Mouse (Mus musculus) embryonic fibroblast, embryonic 13.5 days (primary cell): Measurements from ENCODE around the gene Rae1. TPM values are rescaled to one million over a fixed set of nuclear protein-coding genes. Genes with fewer than 3 reads are reported as not detected.

Experiments
- H3K27ac ChIP-seq: 2 replicates; pipeline ENCODE4 v1.5.1; 2012; ENCODE audit warnings: low read length, control low read depth, inconsistent platforms; ENCODE audit not compliant: insufficient read depth
- H3K4me1 ChIP-seq: 2 replicates; pipeline ENCODE4 v1.6.1; 2011; ENCODE audit warnings: low read length; ENCODE audit not compliant: control insufficient read depth, insufficient read depth
- H3K4me3 ChIP-seq: 2 replicates; pipeline ENCODE4 v1.5.1; 2011; ENCODE audit warnings: mild to moderate bottlenecking, control low read depth, low read length; ENCODE audit not compliant: insufficient read depth
- CTCF ChIP-seq: IDR thresholded peaks from 2 replicates; pipeline ENCODE4 v1.5.1; 2011; ENCODE audit warnings: mild to moderate bottlenecking, control low read depth, low read length, moderate library complexity, borderline replicate concordance; ENCODE audit not compliant: insufficient read depth
- POLR2A ChIP-seq: IDR thresholded peaks from 2 replicates; pipeline ENCODE4 v1.6.1; 2011; ENCODE audit warnings: low read depth, mild to moderate bottlenecking, control low read depth, low read length, moderate library complexity
- polyA plus RNA-seq: library from polyadenylated mRNA; stranded (reverse); fragments of >200 nt; gene quantifications from 2 replicates; pipeline ENCODE4 v1.2.4, GENCODE M21; 2011; ENCODE audit warnings: low read depth; ENCODE audit not compliant: missing spikeins, insufficient read length

Rae1 gene
- 54.8 and 57.4 TPM in 2 replicates for polyA plus RNA-seq

DNA sequence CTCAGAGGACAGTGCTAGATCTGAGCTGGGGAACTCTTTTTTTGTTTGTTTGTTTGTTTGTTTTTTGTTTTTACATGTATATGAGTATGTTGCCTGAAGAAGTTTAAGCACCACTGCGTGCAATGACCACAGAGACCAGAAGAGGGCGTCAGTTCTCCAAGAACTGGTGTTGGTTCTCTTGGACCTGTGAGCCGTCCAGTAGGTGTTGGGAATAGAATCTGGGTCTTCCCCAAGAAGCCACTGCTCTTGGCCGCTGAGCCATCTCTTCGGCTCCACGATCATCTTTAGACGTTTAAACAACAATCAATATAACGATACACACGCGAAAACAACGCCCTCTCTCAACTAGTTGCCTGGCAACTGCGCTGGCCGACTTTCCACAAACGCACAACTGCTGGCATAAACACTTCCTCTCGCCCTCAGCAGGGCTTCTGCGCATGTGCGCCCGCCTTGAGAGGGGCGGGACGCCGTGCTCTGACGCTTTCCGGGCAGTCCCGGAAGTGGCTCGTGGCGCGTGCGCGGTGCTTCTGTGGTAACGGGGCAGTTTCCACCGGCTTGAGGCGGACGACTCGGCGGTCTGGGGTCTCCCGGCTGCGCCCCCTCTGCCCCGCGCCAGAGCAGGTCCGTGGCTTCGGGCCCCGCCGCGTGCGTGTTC, at the start of gene Rae1:
Rae1 (plus strand) TSS at position 488 of the 655 bp plus-strand sequence.
- Histone ChIP-seq H3K4me1 (peaks cover 2% of the 10 kb centered on the region; the same call in 1 of the 2 replicates), H3K4me3 (peak within 1 kb of the TSS; percentile 98), H3K27ac (no peak within 1 kb of the TSS)
- TF ChIP-seq CTCF, result no peak
- TF ChIP-seq POLR2A, result peak; percentile 75

DNA sequence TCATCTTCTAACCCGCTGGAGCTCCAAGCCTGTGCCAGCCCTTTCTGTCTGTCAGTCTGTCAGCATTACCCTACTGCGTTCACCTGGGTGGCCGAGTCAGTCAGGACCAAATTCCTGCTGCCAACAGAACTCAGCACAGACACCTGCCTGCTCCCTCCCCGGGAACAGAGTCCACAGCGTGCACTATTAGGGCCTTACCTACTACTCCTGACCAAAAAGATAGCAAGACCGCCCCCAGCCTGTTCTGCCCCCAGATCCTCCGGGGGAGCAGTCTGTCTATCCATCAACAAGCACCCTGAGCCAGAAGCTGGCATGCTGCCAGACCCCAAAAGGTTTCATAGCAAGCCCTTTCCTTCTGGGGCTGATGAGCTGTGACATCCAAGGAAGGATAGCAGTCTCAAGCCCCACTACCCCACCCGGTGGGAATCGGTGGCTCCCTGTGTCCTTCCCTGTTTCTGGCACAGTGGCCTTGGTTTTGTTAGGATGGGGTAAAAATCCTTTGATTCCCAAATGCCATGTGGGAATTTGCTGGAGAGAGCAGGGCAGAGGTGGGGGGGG, 49.7 kb upstream of the Rae1 start:
- no peak overlapping the region for H3K4me3 ChIP-seq
- H3K4me1 ChIP-seq, result no peaks in the 10 kb centered on the region
- H3K27ac ChIP-seq, result no peak overlapping the region
- TF ChIP-seq CTCF (no peak), POLR2A (no peak)

DNA sequence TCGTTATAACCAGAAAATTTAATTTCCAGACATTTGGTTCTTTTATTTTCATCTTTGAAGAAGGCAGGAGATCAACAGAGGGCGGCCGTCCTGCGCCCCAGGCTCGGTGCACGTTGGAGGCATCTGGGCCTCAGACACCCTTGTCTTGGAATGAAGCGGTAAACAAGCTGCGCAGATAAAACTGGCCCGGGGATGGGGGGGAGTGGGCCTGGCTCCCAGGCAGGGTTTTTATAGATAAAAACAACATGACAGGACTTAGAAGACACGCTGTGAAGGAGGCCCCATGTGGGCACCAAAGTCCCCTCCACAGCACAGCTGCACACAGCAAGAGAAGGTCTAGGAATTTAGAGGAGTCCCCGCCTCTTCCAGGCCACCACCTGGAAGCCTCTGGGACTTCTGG, 49.2 kb upstream of the Rae1 start:
- Histone ChIP-seq H3K4me1 (no peaks in the 10 kb centered on the region), H3K4me3 (no peak overlapping the region), H3K27ac (no peak overlapping the region)
- no peak for TF ChIP-seq CTCF
- no peak for TF ChIP-seq POLR2A

DNA sequence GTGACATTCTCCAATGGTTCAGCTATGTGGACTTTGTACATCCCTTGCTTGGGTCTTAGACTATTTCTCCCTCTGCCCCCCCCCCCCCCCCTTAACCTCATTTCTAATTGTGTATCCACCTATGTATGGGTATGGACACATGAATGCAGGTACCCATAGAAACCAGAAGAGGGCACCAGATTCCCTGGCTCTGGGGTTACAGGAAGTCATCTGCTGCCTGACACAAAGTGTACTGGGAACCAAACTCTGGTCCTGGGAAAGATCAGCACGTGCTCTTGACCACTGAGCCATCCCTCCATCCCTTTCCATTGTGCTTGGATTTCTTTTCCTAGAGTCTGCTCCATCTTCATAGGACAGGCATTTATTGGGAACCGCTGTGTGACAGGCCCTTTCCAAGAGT, 47.9 kb upstream of the Rae1 start:
- TF ChIP-seq POLR2A (no peak), CTCF (no peak)
- Histone ChIP-seq H3K4me1 (no peaks in the 10 kb centered on the region), H3K4me3 (no peak overlapping the region), H3K27ac (no peak overlapping the region)

DNA sequence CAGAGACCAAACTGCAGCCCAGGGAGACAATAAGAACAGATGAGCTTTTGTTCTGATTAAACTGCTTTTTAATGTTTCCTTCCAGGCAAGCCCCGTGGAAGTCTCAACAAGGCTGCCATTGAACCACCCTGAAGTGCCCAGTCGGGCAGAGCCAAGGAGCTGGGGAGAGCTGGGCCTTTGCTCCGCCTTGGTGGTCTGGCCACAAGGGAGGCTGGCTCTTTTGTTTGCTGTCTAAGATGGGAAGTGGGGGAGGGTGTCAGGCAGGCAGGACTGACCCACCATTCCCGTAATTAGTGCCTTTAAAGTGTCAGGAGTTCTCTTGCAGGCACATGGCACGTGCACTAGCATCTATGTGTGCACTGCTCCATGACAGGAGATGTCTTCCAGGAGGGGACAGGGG, 41.3 kb upstream of the Rae1 start:
- no peak overlapping the region for H3K27ac ChIP-seq

DNA sequence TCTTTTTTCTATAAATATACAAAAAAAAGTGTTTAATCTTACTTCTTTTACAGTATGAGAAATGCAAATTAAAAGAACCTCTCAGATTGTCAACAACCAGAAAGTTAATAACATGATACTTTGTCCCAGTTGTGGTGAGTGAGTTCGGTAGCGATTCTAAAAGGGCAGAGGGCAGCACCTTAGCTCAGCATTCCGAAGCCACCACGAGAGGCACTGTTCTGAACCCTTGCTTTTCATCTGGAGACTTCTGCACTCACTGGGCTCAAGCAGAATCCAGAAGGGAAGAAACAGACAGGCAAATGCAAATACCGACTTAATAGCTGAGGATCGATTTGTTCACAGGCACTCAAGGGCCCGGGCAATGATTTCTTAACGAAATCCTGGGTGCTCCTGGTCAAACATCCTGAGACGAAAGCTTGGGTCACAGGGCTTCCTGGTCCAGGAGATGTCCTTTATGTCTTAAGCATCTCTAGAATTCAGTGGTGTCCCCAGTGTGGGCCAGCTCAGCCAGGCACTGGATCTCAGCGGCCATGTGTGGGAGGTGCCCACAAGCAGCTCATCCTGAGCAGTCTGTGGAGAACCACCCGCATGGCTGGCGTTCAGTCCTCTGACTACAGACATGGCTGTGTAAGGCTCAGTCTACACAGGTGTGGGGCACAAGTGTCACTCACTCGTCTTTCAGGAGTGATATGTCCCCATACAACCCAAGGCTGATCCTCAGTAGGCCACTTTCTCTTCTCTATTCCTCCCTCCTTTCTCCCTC, 40.7 kb upstream of the Rae1 start:
- Histone ChIP-seq H3K27ac (no peak overlapping the region), H3K4me1 (0 out of 2 replicates have a peak, but pooled peaks cover 2% of the 10 kb centered on the region), H3K4me3 (no peak overlapping the region)
- TF ChIP-seq CTCF (no peak), POLR2A (no peak)

More for the DNA sequence above, 41.3 kb upstream of the Rae1 start:
- TF ChIP-seq POLR2A (no peak), CTCF (no peak)
- Histone ChIP-seq H3K4me1 (no peaks in the 10 kb centered on the region), H3K4me3 (no peak overlapping the region)

DNA sequence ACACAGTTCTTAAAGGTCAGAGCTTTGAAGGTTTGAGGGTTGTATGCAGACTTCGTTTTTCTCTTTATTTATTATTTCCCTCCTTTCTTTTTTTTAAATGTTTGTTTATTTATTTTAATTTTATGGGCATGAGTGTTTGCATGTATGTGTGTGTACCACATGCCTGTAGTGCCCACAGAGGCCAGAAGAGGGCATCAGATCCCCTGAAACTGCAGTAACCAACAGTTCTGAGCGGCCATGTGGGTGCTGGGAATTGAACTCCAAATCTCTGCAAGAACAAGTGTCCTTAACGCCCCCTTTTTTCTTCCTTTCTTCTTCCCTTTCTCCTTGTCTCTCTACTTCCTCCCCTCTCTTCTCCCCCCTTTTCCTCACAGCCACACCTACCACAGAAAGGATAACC, 39.6 kb upstream of the Rae1 start:
- TF ChIP-seq CTCF, result no peak
- TF ChIP-seq POLR2A, result no peak
- H3K27ac ChIP-seq, result no peak overlapping the region
- H3K4me3 ChIP-seq, result no peak overlapping the region
- H3K4me1 ChIP-seq, result peaks cover 6% of the 10 kb centered on the region; the same call in 1 of the 2 replicates

DNA sequence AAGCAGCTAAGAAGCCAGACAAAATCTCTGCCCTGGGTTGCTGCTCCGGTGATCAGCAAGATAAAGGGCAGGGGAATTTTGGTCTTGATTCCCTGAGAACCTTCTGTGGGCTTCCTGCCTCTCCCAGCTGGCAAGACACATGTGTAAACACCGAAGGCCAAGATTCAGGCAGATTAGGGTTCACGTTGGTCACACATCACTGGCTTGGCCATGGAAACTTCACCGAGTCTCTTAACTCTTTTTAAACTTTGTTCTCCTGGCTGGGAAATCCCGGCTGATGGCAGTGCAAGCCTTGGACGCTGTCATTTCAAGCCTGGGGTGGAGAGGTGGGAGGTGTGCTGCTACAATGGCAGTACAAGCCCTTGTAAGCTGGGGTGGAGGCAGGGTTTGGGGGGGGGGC, 38.7 kb upstream of the Rae1 start:
- Histone ChIP-seq H3K27ac (no peak overlapping the region), H3K4me1 (peaks cover 6% of the 10 kb centered on the region; the same call in 1 of the 2 replicates), H3K4me3 (no peak overlapping the region)
- TF ChIP-seq CTCF (no peak), POLR2A (no peak)

DNA sequence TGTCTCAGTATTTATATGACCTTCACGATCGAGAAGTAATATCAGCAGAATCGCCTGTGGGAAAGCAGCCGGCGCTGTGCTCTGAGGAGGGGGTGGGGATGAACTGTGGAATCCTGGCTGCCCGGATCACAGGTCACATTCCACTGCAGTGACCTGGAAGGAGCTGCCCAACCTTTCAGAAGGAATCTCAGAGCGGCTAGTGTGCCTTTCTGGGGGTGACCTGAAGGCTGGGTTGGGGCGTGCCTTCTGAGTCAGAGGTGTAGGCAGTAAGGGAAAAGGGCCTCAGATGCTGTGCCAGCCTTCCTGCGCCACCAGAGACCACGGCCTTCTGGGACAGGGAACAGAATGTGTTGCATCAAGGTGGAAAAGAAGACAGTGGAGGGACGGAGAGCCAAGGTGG, 34.7 kb upstream of the Rae1 start:
- no peak overlapping the region for H3K4me3 ChIP-seq
- H3K27ac ChIP-seq, result no peak overlapping the region
- H3K4me1 ChIP-seq, result peaks cover 6% of the 10 kb centered on the region; the same call in 1 of the 2 replicates
- TF ChIP-seq POLR2A (no peak), CTCF (no peak)

DNA sequence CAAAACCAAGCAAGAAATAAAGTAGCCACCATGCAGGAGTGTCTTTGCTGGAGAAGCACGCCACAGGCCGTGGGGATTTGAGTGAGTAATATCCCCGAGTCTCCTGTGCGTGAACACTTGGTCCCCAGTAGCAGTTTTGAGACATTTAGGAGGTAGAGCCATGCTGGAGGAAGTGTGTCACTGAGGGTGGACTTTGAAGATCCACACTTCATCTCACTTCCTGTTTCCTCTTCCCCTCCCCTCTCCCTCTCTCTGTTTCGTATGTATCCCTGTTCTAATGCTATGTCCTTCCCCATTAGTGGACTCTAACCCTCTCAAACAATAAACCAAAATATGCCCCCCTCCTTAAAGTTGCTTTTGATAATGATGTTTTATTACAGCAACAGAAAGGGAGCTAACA, 33.4 kb upstream of the Rae1 start:
- TF ChIP-seq POLR2A (no peak), CTCF (no peak)
- Histone ChIP-seq H3K27ac (no peak overlapping the region), H3K4me1 (peaks cover 6% of the 10 kb centered on the region; the same call in 1 of the 2 replicates), H3K4me3 (no peak overlapping the region)
